Mouse (Mus musculus) spleen, adult 2 months (tissue): ENCODE measurements around the gene Kirrel3.

ENCODE experiments used
- CTCF ChIP-seq: fragments of 200-500 bp; IDR thresholded peaks from 2 replicates; pipeline ENCODE4 v1.5.1; 2011; ENCODE audit warnings: mild to moderate bottlenecking, inconsistent platforms; ENCODE audit not compliant: insufficient read depth, insufficient read length, insufficient replicate concordance; ENCODE audit errors: extremely low read depth
- POLR2A ChIP-seq: fragments of 200-500 bp; IDR thresholded peaks from 2 replicates; pipeline ENCODE4 v1.6.1; 2011; ENCODE audit warnings: low read depth, low read length, inconsistent platforms

- TF ChIP-seq CTCF, result no peak
- TF ChIP-seq POLR2A, result no peak
These were observed 3.1 kb downstream of the Kirrel3 start for GRCm38 (mm10) chr9:34488700-34489315.
